Mouse (Mus musculus) midbrain, embryonic 14.5 days (tissue): ENCODE results near the gene Spata5. TPM values are rescaled to one million over a fixed set of nuclear protein-coding genes. Genes with fewer than 3 reads are reported as not detected.

ENCODE experiments used
- ATAC-seq: fragments of 200-750 bp; cut with Nextera tagmentation; 2 replicates; pipeline ENCODE4 v1.8.0; 2017; ENCODE audit warnings: moderate number of reproducible peaks, moderate library complexity; ENCODE audit not compliant: low FRiP score, low TSS enrichment
- DNase-seq: peaks from one replicate; pipeline ENCODE4 v3.0.0-alpha.2; 2015
- H3K27ac ChIP-seq: fragments of 300-500 bp; sonication (generic); replicated peaks from 2 replicates; pipeline ENCODE4 v1.5.1; 2014; ENCODE audit warnings: mild to moderate bottlenecking, low read depth, low read length, moderate library complexity
- H3K27me3 ChIP-seq: fragments of 300-500 bp; sonication (generic); 2 replicates; pipeline ENCODE4 v1.6.1; 2014; ENCODE audit warnings: low read length, control low read depth, mixed read lengths; ENCODE audit not compliant: control insufficient read depth, insufficient read depth
- H3K36me3 ChIP-seq: fragments of 300-500 bp; sonication (generic); 2 replicates; pipeline ENCODE4 v1.6.1; 2014; ENCODE audit warnings: low read length, control low read depth; ENCODE audit not compliant: control insufficient read depth, insufficient read depth
- H3K4me1 ChIP-seq: fragments of 300-500 bp; sonication (generic); 2 replicates; pipeline ENCODE4 v1.6.1; 2014; ENCODE audit warnings: mild to moderate bottlenecking, antibody characterized with exemption, low read length, control low read depth; ENCODE audit not compliant: control insufficient read depth, insufficient read depth
- H3K4me2 ChIP-seq: fragments of 300-500 bp; sonication (generic); 2 replicates; pipeline ENCODE4 v1.6.1; 2014; ENCODE audit warnings: mild to moderate bottlenecking, low read length, moderate library complexity
- H3K4me3 ChIP-seq: fragments of 300-500 bp; sonication (generic); replicated peaks from 2 replicates; pipeline ENCODE4 v1.5.1; 2014; ENCODE audit warnings: low read depth, low read length
- H3K9ac ChIP-seq: fragments of 300-500 bp; sonication (generic); replicated peaks from 2 replicates; pipeline ENCODE4 v1.6.1; 2014; ENCODE audit warnings: mild to moderate bottlenecking, low read length, moderate library complexity
- H3K9me3 ChIP-seq: fragments of 300-500 bp; sonication (generic); 2 replicates; pipeline ENCODE4 v1.6.1; 2016; ENCODE audit warnings: low read length, control low read depth, mixed read lengths; ENCODE audit not compliant: control insufficient read depth
- WGBS: fragments of 180-500 bp; shearing (Covaris S2); extraction: QIAGEN DNeasy Blood & Tissue Kit; methylation state at CpG from one replicate; pipeline ENCODE4 v1.1.7; 2014; 5-methylcytosine and 5-hydroxymethylcytosine counted together
- polyA plus RNA-seq: library from polyadenylated mRNA; unstranded; fragments of >200 nt; fragmentation: Nextera tagmentation; extraction: Ambion mirVana; gene quantifications from 2 replicates; pipeline ENCODE4 v1.2.1, GENCODE M21; 2014

Spata5 gene
- polyA plus RNA-seq, 1 experiment from 2014 or later = 38.3 TPM

- no peak overlapping the region for H3K4me2 ChIP-seq
- H3K9me3 ChIP-seq = no peaks in the 10 kb centered on the region
- ATAC-seq (no peak), DNase-seq (no peak)
- H3K36me3 ChIP-seq = no peaks in the 10 kb centered on the region
- H3K9ac ChIP-seq = no peak overlapping the region
- peaks cover 14% of the 10 kb centered on the region for H3K4me1 ChIP-seq
- H3K4me3 ChIP-seq = no peak overlapping the region
- no peak overlapping the region for H3K27ac ChIP-seq
- 95% methylated on average over 6 of the region's 6 CpGs for WGBS
- no peaks in the 10 kb centered on the region for H3K27me3 ChIP-seq
These were observed 146.4 kb downstream of the Spata5 start for GRCm38 (mm10) chr3:37566097-37566496.

GRCm38 (mm10) chr3:37567505-37567904, 147.8 kb downstream of the Spata5 start:
- no peak overlapping the region for H3K4me3 ChIP-seq
- H3K4me2 ChIP-seq = no peak overlapping the region
- no peaks in the 10 kb centered on the region for H3K36me3 ChIP-seq
- H3K4me1 ChIP-seq = peaks cover 14% of the 10 kb centered on the region
- DNase-seq = no peak
- no peak overlapping the region for H3K9ac ChIP-seq
- no peak for ATAC-seq
- H3K9me3 ChIP-seq = no peaks in the 10 kb centered on the region
- no peak overlapping the region for H3K27ac ChIP-seq
- no peaks in the 10 kb centered on the region for H3K27me3 ChIP-seq
- WGBS = 95% methylated on average over 1 of the region's 1 CpGs

DNA sequence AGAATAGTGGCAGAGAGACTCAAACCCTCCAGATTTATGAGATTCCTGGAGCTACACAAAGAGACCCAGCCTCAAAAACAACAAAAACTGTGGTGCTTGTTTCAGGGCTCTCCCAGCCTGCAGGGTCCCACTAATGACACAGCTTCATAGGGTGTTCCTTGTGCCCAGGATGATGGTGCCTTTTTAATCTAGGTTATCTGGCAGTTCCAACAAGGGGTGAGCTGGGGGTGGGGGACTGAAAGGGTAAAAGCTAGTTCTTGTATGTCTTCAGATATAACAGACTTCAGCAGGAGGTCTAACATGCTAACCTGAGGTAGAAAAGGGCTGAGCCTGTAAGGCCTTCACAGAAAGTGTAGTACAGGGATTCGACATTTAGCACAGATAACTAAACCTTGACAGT, 149.1 kb downstream of the Spata5 start:
- 70% methylated on average over 1 of the region's 1 CpGs for WGBS

GRCm38 (mm10) chr3:37569661-37570566, 150.2 kb downstream of the Spata5 start:
- H3K9me3 ChIP-seq = no peaks in the 10 kb centered on the region
- WGBS = 4% methylated on average over 22 of the region's 22 CpGs
- ATAC-seq = peak; percentile 75
- peak; percentile 69 for DNase-seq
- peak overlapping the region; percentile 46 for H3K4me2 ChIP-seq
- H3K4me3 ChIP-seq = no peak overlapping the region; the same call in 1 of the 2 replicates
- H3K9ac ChIP-seq = peak overlapping the region; percentile 31; the same call in 1 of the 2 replicates
- H3K4me1 ChIP-seq = peaks cover 14% of the 10 kb centered on the region
- H3K27me3 ChIP-seq = no peaks in the 10 kb centered on the region
- peak overlapping the region; percentile 45; the same call in 1 of the 2 replicates for H3K27ac ChIP-seq
- H3K36me3 ChIP-seq = no peaks in the 10 kb centered on the region

More for the DNA sequence above, 149.1 kb downstream of the Spata5 start:
- Histone ChIP-seq H3K27ac (no peak overlapping the region), H3K4me3 (no peak overlapping the region), H3K4me2 (no peak overlapping the region), H3K9me3 (no peaks in the 10 kb centered on the region), H3K9ac (no peak overlapping the region), H3K27me3 (no peaks in the 10 kb centered on the region), H3K4me1 (peaks cover 14% of the 10 kb centered on the region), H3K36me3 (no peaks in the 10 kb centered on the region)
- no peak for ATAC-seq
- no peak for DNase-seq

GRCm38 (mm10) chr3:37571633-37572032, 151.9 kb downstream of the Spata5 start:
- H3K27ac ChIP-seq = no peak overlapping the region

DNA sequence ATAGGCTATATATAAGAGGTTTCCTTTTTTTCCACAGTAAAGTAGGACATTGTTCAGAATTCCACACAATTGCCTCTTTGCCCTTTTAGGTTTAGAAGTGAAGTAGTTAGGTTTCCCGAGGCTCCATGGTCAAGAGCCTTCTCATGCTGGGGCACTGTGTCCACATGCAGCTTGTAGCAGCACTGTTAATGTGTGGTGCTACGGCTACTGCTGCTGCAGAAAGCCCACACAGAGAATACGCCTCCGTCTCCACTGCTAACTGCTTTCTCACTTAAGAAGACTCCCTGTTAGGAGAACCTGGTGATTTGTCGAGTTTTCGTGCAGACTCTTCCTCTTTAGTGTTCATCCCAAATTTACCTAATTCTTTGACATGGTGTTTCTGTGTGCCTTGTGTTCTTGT, 152.4 kb downstream of the Spata5 start:
- H3K27me3 ChIP-seq = no peaks in the 10 kb centered on the region
- ATAC-seq = no peak
- no peaks in the 10 kb centered on the region for H3K36me3 ChIP-seq
- no peak overlapping the region for H3K27ac ChIP-seq
- H3K9me3 ChIP-seq = no peaks in the 10 kb centered on the region
- H3K4me2 ChIP-seq = no peak overlapping the region
- H3K4me1 ChIP-seq = peaks cover 14% of the 10 kb centered on the region
- WGBS = 77% methylated on average over 6 of the region's 6 CpGs
- H3K9ac ChIP-seq = no peak overlapping the region
- no peak overlapping the region for H3K4me3 ChIP-seq
- no peak for DNase-seq

More at GRCm38 (mm10) chr3:37571633-37572032, 151.9 kb downstream of the Spata5 start:
- no peak overlapping the region for H3K4me2 ChIP-seq
- H3K36me3 ChIP-seq = no peaks in the 10 kb centered on the region
- no peaks in the 10 kb centered on the region for H3K27me3 ChIP-seq
- WGBS = 51% methylated on average over 4 of the region's 4 CpGs
- H3K9ac ChIP-seq = no peak overlapping the region
- H3K9me3 ChIP-seq = no peaks in the 10 kb centered on the region
- H3K4me3 ChIP-seq = no peak overlapping the region
- no peak for DNase-seq
- no peak for ATAC-seq
- H3K4me1 ChIP-seq = peaks cover 14% of the 10 kb centered on the region

DNA sequence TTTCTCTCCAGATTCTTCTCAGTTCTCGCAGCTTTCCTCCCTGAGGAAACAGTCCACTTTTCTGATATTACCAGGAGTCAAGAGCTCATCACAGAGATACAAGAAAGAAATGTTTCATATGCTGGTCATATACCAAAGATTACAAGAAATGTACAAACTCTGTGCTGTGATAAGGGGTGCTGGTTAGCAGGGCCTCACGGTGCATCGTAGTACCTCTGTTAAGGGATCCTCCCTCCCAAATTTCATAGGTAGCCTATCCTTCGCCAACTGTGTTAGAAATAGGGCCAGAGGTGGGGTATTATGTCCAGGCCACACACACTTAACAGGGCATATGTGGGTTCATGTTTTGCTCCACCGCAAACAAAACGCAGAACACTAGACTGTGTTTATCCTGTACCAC, 157.1 kb downstream of the Spata5 start:
- Histone ChIP-seq H3K9me3 (no peaks in the 10 kb centered on the region), H3K4me1 (no peaks in the 10 kb centered on the region), H3K4me3 (no peak overlapping the region), H3K9ac (no peak overlapping the region), H3K4me2 (no peak overlapping the region), H3K27me3 (no peaks in the 10 kb centered on the region), H3K27ac (no peak overlapping the region), H3K36me3 (peaks cover 9% of the 10 kb centered on the region; the same call in 1 of the 2 replicates)
- DNase-seq (no peak), ATAC-seq (no peak)
- WGBS = 97% methylated on average over 6 of the region's 6 CpGs

GRCm38 (mm10) chr3:37577706-37578105, 158.0 kb downstream of the Spata5 start:
- Histone ChIP-seq H3K36me3 (peaks cover 9% of the 10 kb centered on the region; the same call in 1 of the 2 replicates), H3K4me3 (no peak overlapping the region), H3K27me3 (no peaks in the 10 kb centered on the region), H3K4me1 (no peaks in the 10 kb centered on the region), H3K9ac (no peak overlapping the region), H3K4me2 (no peak overlapping the region), H3K9me3 (no peaks in the 10 kb centered on the region), H3K27ac (no peak overlapping the region)
- WGBS = 90% methylated on average over 3 of the region's 3 CpGs
- DNase-seq (no peak), ATAC-seq (no peak)

- Histone ChIP-seq H3K9ac (no peak overlapping the region), H3K4me3 (no peak overlapping the region), H3K9me3 (no peaks in the 10 kb centered on the region), H3K4me2 (no peak overlapping the region), H3K27me3 (0 out of 2 replicates have a peak, but pooled peaks cover 3% of the 10 kb centered on the region), H3K36me3 (peaks cover 9% of the 10 kb centered on the region; the same call in 1 of the 2 replicates), H3K4me1 (peaks cover 19% of the 10 kb centered on the region), H3K27ac (no peak overlapping the region)
- no peak for ATAC-seq
- no peak for DNase-seq
- WGBS = 89% methylated on average over 5 of the region's 5 CpGs
These were observed 164.9 kb downstream of the Spata5 start for GRCm38 (mm10) chr3:37584576-37584975.
